Mouse (Mus musculus) urinary bladder, postnatal 4 days (tissue): ENCODE data around the gene Ogfod3.

ENCODE experiments used
- DNase-seq, 2 experiments: peaks; one replicate each; pipeline ENCODE4 v3.0.0; 2021 to 2022; ENCODE audit warnings: low spot score in 2 of 2

Ogfod3 gene

GRCm38 (mm10) chr11:121204161-121205006, at the start of gene Ogfod3, which contains the start of gene Hexdc:
Ogfod3 (minus strand) TSS chr11:121204711.
Hexdc (plus strand) TSS chr11:121204433.
- DNase-seq: peak; percentile 91 to 96

DNA sequence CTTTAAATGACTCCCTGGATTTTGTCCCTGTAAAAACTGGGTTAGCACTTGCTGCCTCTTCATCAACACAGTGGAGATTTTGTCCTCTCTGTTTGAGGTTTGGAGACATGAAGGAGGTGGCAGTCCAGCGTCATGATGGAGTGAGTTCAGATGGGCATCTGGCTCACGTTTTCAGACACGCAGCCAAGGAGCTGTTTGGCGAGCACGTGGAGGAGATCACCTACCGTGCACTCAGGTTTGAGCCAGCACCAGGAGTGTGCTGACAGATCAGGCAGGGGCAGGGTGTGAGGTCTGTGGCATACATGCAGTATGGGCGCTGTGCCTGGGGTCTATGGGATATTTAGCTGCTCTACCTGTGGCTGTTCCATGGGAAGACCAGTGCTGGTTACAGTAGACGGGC, 45.7 kb upstream of the Ogfod3 start:
- no peak for DNase-seq

DNA sequence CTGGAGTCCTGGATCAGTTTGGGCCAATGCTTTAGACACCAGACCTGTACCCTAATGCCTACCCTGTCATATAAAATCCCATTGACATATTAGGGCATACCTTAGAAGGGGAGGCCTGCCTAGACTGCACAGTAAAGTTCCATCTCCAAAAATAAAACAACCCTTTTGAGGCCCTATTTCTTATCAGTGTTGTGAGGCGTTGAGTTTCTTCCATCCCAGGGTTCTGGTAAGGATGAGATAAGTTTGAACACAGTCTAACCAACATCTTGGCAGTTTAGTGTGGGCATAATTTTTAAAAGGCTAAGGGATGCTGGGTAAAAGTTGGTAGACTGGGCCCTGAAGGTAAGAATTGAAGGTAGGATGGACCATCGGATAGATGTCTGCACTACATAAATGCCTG, 35.2 kb upstream of the Ogfod3 start:
- DNase-seq: no peak

DNA sequence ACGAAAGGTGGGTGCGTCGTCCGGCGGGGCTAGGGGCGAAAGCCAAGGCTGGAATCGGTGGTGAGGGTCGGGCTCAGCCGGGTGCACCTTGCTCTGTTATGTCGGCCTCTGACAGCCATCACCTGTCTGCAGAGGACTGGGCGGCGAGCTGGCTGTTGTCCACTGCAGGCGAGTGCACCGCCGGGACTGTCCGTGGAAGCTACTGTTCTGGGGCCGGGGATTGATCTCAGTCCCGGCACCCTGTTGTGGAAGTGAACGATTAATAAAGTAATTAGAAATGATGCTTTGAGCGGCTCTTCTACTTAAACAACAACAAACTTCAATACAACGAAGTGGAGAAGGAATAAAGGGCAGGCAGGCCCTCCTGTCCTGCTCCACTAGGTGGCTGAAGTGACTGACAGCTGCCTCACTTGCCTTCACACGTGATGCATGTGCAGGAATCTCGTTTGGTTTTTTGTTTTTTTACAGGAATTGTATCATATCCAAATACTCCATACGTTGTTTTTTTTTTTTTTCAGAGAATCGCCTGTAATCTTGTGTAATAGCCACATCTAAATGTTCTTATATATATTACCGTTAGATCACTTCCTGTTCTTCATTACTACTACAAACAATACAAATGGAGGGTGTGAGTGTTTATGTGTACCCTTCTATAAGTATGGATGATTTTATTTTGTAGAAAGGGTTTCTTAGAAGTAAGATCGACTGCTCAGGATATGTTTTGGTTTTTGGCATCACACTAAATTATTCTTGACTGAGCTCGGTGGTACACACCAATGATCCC, 33.0 kb upstream of the Ogfod3 start:
- no peak for DNase-seq

DNA sequence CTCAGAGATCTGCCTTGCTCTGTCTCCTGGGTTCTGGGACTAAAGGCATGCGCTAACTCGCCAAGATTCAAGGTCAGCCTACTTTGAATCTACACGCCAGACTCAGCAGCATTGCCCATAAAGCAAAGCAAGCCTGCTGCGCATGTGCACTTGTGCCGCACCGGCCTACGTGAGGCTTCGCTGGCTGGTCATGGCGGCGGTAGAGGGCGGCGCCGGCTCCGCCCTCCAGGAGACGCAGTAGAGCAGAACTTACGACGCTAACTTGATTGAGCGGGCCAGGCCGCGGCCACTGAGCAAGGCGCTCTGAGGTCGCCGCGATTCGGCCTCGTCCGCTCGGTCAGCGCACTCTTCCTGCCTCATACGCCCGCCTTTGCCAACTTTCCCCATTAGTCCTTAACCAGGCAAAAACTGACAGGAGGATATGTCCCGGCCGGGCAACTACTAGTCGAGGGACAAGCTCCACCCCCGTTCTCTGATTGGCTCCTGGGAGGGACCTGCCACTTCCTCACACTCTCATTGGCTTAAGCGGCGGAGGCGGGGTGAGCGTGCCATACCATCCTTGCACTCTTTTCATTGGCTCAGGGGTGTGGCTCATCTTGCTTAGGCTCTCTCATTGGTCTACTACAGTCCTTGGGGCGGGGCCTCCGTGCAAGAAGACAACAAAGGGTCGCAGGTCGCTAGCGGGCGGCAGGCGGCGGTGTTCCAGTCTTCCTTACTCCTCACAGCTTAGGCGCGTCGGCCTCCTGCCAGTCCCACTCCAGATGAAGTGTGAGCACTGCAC, 32.2 kb upstream of the Ogfod3 start, which contains the start of gene Narf:
Gene Narf, plus strand, starts transcription at position 690 of the 781 bp plus-strand sequence.
- peak; percentile 98 to 99 for DNase-seq

- no peak for DNase-seq
Measured at GRCm38 (mm10) chr11:121235475-121236238, 31.1 kb upstream of the Ogfod3 start.

DNA sequence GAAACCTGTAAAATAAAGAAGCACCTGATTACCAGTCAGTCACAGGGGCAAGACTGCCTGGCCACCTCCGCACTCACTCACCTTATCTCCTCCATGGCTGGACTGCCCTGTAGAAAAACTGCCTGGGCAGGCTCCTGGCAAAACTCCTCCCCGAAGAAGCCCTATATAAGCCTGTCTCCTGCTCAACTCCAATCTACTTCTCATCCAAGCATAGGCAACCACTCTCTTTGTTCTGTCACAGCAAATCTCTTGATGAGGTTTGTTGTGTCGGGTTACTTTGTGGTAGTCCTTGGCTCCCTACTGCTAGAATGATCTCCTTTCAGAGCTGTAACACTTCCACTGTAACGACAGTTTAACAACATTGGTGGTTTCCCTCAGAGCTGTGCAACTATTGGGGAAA, 28.2 kb upstream of the Ogfod3 start:
- no peak for DNase-seq

DNA sequence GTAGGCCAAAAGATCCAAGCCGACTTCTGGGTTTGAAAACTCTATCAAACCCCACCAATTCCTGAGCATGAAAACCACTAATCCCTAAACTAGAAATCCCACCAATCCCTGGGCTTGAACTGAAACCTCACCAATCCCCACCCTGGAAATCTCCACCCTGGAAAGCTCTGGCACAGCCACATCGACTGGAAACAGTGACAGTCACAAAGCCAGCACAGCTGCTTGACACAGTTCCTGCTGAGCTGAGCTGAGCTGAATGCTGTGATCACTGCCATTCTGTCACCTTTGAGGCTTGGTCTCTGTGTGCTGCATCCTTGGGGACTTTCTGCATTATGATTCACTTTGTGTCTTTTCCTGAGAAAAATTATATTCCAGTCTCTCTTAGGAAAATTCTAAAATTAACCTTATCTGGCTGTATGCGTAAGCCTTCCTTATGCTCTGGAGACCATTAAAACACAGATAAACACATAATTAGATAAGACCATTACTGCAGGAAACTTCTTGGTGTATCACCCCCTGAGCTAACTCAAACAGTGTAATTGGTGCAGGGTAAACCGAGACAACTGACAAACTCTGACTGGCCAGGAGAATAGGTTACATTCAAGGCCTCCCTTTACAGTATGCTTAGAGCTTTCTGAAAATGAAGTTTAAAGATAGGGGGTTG, 27.2 kb upstream of the Ogfod3 start:
- DNase-seq: no peak

GRCm38 (mm10) chr11:121231191-121231590, 26.7 kb upstream of the Ogfod3 start:
- DNase-seq: no peak

- peak; percentile 62 to 64 for DNase-seq
Measured at GRCm38 (mm10) chr11:121229018-121229439, 24.5 kb upstream of the Ogfod3 start, which contains the start of gene Cybc1. Cybc1 (minus strand) TSS chr11:121229322.

DNA sequence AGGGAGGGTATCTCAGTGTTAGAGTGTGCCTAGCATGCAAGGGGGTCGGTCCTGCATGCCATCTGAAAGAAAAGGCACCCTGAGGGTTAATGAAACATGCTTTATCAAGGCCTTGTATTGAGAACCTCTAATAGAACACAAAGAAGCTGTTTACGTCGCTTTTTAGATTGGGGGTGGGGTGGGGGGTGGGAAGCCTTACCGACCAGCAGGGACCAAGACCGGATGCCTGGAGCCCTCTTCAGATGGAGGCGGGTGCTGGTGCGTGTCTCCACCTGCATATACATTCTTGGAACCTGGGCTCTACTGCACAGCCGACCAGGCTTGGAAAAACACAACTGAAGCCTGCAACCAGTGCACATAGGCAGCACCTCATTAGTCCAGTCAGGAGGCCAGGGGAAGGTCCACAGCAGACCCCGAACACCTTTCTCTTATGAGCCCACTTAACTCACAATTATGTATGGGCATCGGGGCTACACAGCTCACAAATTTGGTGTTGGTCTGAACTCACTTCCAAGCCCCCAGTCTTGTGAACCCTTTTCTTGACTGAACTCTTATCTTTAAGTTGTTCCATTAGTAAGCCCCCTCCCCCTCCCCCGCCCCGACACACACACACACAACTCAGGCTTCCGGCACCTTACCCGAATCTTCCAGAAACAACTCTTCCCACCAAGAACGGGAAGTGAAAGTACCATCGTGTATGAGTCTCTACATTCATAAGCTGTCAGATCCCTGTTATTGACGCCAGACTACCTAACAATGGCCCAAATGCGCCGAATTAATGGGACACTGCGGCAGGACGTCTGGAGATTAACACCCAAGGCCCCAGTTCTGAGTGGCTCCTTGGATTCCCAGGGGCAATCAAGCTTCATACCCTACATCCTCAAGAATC, 23.9 kb upstream of the Ogfod3 start:
- DNase-seq: no peak

GRCm38 (mm10) chr11:121221321-121222010, 17.0 kb upstream of the Ogfod3 start:
- DNase-seq: no peak

DNA sequence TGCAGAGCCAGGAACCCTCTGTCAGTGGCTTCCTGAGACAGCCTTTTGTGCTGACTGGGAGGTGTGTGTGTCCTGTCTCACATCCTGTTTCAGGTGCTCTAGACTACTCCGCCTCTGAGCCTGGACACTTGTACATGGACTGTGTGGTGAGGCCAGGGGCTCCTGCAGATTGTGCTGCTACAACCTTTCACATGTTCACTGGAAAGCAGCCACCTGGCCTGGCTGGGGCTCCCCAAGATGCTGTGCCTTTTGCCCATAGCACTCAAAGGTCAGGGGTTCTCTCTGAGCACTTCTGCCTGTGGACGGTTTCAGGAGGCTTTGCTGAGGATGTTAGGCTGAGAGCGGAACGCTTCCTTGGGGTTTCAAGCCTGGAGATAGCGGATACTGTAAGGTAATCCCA, 16.3 kb upstream of the Ogfod3 start:
- no peak for DNase-seq

GRCm38 (mm10) chr11:121219776-121220175, 15.3 kb upstream of the Ogfod3 start:
- DNase-seq: no peak

GRCm38 (mm10) chr11:121216831-121217230, 12.3 kb upstream of the Ogfod3 start:
- DNase-seq: no peak

- DNase-seq: no peak
Measured at GRCm38 (mm10) chr11:121203859-121204160, 701 bp downstream of the Ogfod3 start.

GRCm38 (mm10) chr11:121201436-121202198, 2.9 kb downstream of the Ogfod3 start:
- DNase-seq: no peak

- no peak for DNase-seq
Measured at GRCm38 (mm10) chr11:121200781-121201180, 3.7 kb downstream of the Ogfod3 start.
